Mouse (Mus musculus) cerebellum, adult 2 months (tissue): ENCODE measurements around the gene Dnah10.

Experiments
- CTCF ChIP-seq: fragments of 200-500 bp; IDR thresholded peaks from 2 replicates; pipeline ENCODE4 v1.5.1; 2011; ENCODE audit warnings: low read depth, mild to moderate bottlenecking, control low read depth, low read length, moderate library complexity, borderline replicate concordance; ENCODE audit not compliant: insufficient read depth
- POLR2A ChIP-seq: fragments of 200-500 bp; IDR thresholded peaks from 2 replicates; pipeline ENCODE4 v1.6.1; 2011; ENCODE audit warnings: low read length, control low read depth, borderline replicate concordance; ENCODE audit not compliant: insufficient read depth

DNA sequence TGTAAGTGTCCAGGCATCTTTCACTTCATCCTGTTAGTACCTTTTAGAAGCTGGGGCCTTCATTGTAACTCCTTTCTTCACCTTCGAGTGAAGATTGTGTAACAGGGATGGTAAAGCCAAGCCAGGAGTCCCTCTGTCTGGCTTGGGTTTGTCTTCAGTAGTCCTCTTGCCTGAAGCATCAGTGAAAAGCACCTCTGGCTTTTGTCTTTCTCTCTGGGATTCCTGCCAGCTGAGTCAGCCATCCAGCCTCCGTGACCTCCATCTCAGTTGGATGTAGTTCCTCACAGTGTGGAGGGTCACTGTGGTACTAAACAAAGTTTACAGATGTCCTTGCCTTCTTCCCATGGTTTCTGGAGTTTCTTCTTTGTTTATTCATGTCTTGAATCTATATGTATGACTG lies 147.1 kb downstream of the Dnah10 start:
- TF ChIP-seq CTCF (no peak), POLR2A (no peak)
